Mouse (Mus musculus) adrenal gland, postnatal 14 days (tissue): ENCODE measurements around the gene Gm8122. TPM values are rescaled to one million over a fixed set of nuclear protein-coding genes. Genes with fewer than 3 reads are reported as not detected.
"Not testable (repeated sequence)": the region's sequence is repeated elsewhere in the genome, so short reads cannot be mapped to it uniquely, and the experiment has no call there.

ENCODE experiments used
- DNase-seq: peaks from one replicate; pipeline ENCODE4 v3.0.0; 2021; ENCODE audit warnings: mixed read lengths
- long read RNA-seq, 2 experiments: library from polyadenylated mRNA; stranded (forward); transcript quantifications; one replicate each; pipeline ENCODE4 v2.0.0; 2021
- total RNA-seq: library from RNA; stranded (reverse); gene quantifications from 2 replicates; pipeline ENCODE4 v1.2.3, GENCODE M21; 2021

Gene Gm8122
- total RNA-seq, result not detected in 2 replicates
- long read RNA-seq, experiment 1, result 0 reads
- long read RNA-seq, experiment 2, result 0 reads

DNA sequence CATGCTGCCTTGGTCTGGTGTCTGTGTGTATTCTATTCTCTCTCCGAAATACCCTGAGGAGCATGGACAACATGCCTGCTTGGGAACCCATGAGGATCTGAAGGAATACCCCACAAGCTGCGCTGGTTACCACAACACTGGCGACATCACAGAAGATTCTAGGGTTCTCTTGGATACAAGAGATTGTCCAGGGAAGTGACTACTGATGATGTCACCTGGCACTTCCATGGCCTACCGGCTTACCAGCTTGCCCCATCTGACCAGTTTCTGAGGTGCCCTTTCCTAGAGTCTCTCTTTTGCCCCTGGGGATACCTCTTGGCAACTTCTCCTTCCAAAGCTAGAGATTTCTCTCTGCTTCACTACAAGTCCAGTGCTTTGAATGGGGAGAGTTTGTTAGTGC, at the start of gene Gm8122:
TSS of gene Gm8122 (minus strand) at position 101 of the 400 bp plus-strand sequence.
- not testable (repeated sequence) for DNase-seq

DNA sequence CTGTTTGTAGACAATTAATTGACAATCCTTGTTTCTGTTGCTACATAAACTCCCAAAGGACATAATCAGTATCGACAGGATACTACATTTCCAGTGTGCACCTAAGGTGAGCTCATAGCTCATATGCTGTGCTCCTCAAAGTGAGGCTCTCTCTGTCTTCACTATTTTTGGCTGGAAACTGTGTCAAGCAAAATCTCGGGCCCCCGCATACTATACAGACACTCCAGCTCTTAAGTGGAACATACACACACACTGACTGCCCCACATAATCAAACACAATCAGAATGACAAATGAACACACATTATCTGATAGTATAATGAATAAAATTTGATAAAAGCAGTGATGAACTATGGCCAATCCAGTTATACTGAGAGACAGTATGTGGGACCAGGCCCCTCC, 43.6 kb upstream of the Gm8122 start:
- not testable (repeated sequence) for DNase-seq

DNA sequence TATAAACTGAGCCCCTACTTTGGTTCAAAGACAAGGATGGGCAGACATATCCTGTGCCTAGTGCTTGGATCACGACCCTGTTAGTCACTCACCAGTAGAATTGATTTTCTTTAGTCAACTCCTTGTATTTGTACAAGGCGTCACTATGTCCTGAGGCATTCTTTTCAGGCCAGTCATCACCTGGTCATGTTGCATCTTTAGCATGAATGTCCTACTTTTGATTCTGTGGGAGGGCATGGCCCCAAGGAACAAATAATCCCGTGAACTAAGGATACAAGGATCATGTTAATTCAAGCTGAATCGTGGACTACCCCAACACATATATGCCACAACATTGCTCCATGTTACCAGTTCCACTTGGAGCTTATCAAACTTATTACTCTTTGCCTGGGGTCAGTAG, 43.0 kb upstream of the Gm8122 start:
- not testable (repeated sequence) for DNase-seq

DNA sequence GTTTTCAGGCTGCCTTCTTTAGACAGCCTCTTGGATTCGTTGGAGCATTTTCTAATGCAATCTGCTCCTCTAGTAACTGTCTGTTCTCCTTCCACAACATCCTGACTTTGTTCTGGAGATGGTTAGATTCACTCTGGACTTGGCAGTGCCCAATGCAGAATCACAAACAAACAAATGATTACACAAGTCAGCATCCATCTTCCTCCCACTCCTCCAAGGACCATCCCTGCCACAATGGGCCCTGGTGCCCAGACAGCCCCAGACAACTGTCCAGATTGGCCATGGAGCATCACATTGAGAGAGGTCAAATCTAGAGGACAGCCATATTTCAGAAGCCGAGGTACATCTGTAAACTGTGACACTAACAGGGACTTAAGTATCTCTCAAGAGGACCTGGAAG, 42.4 kb upstream of the Gm8122 start:
- DNase-seq, result not testable (repeated sequence)

DNA sequence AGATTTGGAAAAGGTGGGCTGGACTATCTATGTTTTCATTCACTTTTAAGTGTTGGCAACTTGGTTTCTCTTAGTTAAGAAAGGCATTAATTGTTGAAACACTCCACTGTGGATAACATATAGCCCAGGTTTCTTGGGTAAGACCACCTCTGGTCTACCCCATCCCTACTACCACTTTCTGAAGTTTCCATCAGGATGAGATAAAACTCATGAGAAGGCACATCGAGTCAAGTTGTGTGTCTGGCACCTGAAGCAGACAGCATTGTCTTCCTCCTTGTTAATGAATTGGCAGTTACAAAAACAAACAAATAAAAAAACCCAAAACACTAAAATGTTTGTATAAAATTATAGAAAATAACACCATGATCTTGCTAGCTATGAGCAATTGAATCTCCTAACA, 40.6 kb upstream of the Gm8122 start:
- not testable (repeated sequence) for DNase-seq

DNA sequence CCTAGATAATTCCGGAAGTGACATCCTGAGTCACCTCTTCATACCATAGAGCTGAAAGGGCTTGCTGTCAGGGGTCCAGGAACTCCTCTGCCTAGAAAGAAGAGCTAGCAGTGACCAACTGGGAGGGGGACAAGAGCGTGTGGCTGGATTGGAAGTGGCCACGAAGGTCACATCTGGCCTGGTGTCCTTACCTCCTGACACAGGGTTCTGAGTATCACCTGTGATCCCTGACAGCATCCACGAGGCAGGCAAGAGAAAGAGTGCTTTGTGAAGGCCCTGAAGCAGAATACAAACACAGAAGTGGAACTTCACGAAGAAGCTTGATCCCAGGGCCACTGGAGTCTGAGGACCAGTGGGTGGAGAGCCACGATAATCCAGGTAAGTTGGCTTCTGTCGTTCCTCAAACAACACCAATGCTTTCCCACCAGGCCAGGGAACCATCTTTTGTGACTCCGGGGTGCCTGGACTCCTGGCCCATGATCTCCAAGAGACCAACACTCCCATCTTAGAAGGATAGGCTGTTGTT, 39.9 kb upstream of the Gm8122 start, which contains the start of gene Gm9732:
TSS of gene Gm9732 (plus strand) at position 51 of the 526 bp plus-strand sequence.
- not testable (repeated sequence) for DNase-seq

DNA sequence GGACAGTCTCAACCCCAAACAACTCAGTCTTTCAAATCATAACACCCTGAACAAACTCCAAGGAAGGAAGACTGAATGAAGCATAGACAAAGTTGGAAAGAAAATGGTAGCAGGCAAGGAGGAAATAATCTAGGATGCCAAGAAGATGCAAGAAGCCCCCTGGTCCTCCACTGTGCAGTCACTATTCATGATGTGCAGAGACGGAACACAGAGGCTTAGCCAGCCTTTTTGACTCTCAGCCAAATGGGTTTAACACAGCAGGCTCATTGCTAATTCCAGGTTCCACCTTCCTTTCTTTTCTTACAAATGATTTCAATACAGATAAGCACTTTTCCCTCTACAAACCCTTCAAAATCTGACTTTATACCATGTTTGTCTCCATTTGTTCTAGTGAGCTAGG, 38.1 kb upstream of the Gm8122 start:
- not testable (repeated sequence) for DNase-seq

DNA sequence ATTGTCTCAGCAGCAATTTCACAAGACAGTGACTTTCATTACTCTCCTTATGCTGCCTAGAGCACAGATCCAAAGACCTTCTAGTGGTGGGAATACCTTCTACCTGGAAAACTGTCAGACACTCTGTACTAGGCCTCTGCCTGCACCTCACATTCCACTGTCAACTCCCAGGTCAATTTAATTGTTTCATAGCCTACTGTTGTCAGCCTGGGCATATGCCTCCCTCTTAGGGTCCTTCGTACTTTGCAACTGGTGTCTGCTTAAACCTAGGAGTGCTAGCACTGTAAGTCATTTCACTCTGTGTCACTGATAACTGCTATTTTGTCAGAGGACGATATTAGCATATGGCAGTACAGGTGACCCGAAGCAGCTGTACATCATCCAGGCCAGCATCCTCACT, 34.1 kb upstream of the Gm8122 start:
- not testable (repeated sequence) for DNase-seq

DNA sequence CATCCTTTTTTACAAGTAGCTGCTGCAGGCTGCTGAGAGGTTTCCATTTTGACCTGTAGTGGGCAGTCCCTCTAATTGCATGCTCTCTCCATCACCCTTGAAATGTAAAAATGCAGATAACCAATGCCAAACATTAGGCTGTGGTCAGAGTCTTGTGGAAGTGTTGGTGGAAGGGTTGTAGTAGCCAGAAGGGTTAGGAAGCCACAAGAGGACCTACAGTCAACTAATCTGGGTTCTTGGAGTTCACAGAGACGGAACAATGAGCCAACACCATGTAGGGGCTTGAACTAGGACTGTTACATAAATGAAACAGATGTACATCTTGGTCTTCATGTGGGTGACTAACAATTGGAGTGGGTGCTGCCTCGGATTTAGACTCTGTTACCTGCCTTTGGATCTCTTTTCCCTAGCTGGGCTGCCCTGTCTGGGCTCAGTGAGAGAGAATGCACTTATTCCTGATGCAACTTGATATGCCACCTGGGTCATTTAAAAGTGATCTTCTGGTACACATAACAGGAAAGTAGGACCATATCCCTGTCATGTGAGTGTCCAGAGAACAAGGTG, 33.5 kb upstream of the Gm8122 start:
- DNase-seq, result not testable (repeated sequence)

DNA sequence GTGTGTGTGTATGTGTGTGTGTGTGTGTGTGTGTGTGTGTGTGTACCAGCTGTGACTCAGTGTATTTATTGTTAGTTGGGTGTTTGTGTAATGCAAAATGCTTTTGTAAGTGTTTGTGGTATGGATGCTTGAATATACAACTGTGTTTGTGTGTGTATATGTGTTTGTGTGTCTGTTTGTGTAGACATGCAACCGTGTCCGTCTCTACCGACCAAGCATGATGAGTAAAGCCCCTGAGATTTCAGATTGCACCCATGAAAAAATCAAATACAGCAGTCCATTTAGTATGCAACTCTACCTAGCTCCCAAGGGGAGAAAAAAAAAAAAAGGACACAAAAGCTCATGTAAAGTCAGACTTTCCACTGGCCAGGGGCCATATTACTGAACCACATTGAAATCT, 28.3 kb upstream of the Gm8122 start:
- not testable (repeated sequence) for DNase-seq

DNA sequence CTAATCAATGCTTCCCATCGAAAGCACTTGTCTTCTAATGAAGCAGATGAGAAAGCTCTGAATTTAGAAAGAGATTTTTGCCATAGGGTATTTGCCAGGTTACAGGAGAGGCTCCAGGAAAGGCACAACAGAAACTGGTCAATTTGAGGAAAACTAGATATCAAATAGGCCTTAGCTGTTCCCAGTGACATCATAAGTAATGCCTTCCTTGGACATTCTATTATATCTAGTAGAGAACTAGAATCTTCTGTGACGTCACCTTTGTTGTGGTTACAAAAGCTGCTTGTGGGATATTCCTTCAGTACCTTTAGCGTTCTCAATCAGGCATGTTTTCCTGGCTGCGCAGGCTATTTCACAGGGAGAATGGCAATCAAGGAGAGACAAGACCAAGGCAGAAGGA, 23.2 kb upstream of the Gm8122 start, which contains the start of gene Gm8126:
TSS of gene Gm8126 (plus strand) at position 301 of the 400 bp plus-strand sequence.
- DNase-seq, result not testable (repeated sequence)

DNA sequence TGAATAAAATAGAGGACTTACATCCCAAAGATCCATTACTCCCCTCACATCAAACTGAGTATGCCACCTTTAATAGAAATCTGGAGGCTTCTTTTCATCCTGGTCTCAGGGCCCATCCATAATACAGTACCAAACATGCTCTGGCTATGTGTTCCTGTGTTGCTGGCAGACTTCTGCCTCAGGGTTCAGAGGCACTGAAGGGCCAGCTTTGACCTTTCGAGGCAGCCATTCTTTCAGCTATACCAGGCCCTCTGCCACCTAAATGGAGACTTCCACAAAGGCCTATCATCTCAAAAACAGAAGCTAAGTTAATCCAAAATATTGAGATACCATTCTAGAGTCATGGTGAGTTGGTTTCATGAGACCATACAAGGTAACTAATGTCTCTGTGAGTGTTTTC, 21.4 kb upstream of the Gm8122 start:
- DNase-seq, result not testable (repeated sequence)

DNA sequence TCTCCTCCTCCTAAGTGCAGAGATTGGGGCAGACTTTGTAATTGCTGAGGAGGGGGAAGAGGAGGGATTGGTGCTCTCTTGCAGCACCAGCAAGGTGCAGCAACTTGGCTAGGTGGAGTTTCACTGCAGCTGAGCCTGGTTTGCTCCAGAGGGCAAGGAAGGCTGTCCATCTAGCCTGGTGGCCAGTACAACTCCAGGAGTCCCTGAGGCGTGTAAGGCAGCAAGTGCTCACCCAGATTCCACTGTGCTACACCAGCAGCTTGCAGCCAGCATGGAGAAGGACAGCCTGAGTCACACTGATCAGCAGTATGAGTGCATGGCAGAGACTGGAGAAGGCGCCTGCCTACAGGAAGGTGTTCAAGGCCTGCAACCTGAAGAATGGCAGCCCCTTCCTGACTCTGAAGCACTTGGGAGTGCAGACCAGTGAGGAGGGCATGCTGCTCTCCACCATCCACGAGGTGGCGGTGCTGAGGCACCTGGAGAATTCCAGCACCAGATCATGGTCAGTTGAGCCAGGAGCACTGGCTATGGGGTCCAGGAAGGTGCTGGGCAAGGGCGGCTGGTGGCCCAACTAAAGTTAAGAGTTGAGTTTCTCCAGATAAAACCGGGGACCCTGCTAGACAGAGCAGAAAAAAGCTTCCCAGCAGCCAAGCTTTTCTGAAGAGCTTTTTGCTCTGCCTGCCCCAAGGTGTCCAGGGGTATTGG, 15.6 kb upstream of the Gm8122 start:
- DNase-seq, result not testable (repeated sequence)

DNA sequence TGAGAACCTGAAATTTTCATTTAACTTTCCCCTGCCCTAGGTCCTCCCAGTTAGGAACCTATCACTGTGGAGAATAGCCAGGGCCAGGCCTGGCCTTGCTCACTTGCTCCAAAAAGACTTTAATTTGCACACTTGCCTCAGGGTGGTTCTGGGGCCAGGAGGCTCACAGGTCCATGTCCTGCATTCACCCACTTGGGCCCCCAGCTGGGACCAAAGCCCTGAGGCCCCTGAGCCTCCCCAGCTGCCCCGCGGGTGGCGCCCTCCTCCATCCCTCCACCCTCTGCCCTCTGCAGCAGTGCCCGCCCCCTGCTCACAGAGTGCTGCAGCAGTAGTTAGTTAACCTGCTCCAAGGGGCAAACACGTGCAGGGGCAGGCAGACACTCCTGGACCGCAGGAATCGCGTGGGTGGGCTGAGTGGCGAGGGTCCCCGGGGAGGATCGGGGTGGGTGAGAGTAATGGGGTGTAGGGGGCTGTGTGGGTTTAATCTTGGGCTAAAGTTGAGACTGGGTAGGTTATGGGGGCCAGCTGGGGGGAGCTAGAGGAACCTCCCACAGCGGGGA, 14.6 kb upstream of the Gm8122 start:
- not testable (repeated sequence) for DNase-seq

DNA sequence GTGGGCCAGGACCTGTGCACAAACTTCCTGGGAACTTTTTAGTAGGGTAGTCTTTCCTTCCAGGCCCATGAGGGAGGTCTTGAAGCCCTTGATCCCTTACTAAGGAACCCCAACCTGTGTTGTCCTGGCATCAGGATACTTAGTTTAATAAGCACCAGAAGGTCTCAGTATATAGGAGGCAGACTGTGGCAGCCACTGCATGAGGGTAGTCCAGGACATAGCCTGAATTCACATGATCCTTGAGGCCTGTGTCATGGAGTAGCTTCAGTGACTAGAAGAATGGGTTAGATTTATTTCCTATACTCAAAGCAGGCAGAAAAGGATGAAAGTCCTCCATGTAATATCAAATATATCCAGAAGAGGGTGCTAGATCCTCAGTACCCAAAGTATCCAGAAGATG, 2.7 kb upstream of the Gm8122 start:
- not testable (repeated sequence) for DNase-seq

Other genes starting within 250 kb of the Gm8122 start
- gene Gm8082, start 241.7 kb downstream of the Gm8122 start, total RNA-seq, result not detected in 2 replicates
- gene Gm10376, start 219.7 kb downstream of the Gm8122 start, total RNA-seq, result not detected in 2 replicates
- gene Gm8094, start 158.7 kb downstream of the Gm8122 start, total RNA-seq, result not detected in 2 replicates
- not detected in 2 replicates for gene Gm8104, start 134.7 kb downstream of the Gm8122 start, total RNA-seq
- gene Gm7233, start 55.4 kb downstream of the Gm8122 start, total RNA-seq, result not detected in 2 replicates
- not detected in 2 replicates for gene Gm8126, start 23.3 kb upstream of the Gm8122 start, total RNA-seq
- not detected in 2 replicates for gene Gm9732, start 39.7 kb upstream of the Gm8122 start, total RNA-seq
- gene Gm8127, start 58.5 kb upstream of the Gm8122 start, total RNA-seq, result not detected in 2 replicates
- not detected in 2 replicates for gene 1700001F09Rik, start 112.5 kb upstream of the Gm8122 start, total RNA-seq
- gene Gm8138, start 181.0 kb upstream of the Gm8122 start, total RNA-seq, result not detected in 2 replicates